Mouse (Mus musculus) forebrain, embryonic 10.5 days (tissue): Measurements from ENCODE around the gene Tbl1x. TPM values are rescaled to one million over a fixed set of nuclear protein-coding genes. Genes with fewer than 3 reads are reported as not detected.

Experiments used
- DNase-seq: peaks from one replicate; pipeline ENCODE4 v3.0.0-alpha.2; 2017; ENCODE audit warnings: low spot score; ENCODE audit errors: extremely low spot score
- H3K27ac ChIP-seq: fragments of 300-500 bp; sonication (generic); 2 replicates; pipeline ENCODE4 v1.5.1; 2016; ENCODE audit warnings: mild to moderate bottlenecking
- H3K27me3 ChIP-seq: fragments of 300-500 bp; sonication (generic); 2 replicates; pipeline ENCODE4 v1.6.1; 2016; ENCODE audit warnings: mild to moderate bottlenecking; ENCODE audit not compliant: poor library complexity, severe bottlenecking
- H3K36me3 ChIP-seq: fragments of 300-500 bp; sonication (generic); replicated peaks from 2 replicates; pipeline ENCODE4 v1.6.1; 2016; ENCODE audit warnings: mild to moderate bottlenecking, moderate library complexity
- H3K4me1 ChIP-seq: fragments of 300-500 bp; sonication (generic); 2 replicates; pipeline ENCODE4 v1.6.1; 2016
- H3K4me3 ChIP-seq: fragments of 300-500 bp; sonication (generic); 2 replicates; pipeline ENCODE4 v1.5.1; 2016; ENCODE audit warnings: mild to moderate bottlenecking, moderate library complexity
- H3K9me3 ChIP-seq: fragments of 300-500 bp; sonication (generic); 2 replicates; pipeline ENCODE4 v1.6.1; 2016; ENCODE audit warnings: mild to moderate bottlenecking, moderate library complexity
- WGBS: fragments of 180-500 bp; shearing (Covaris S2); methylation state at CpG from one replicate; pipeline ENCODE4 v1.1.7; 2016; 5-methylcytosine and 5-hydroxymethylcytosine counted together
- polyA plus RNA-seq: library from polyadenylated mRNA; unstranded; fragments of >200 nt; fragmentation: Nextera tagmentation; extraction: Ambion mirVana; gene quantifications from 2 replicates; pipeline ENCODE4 v1.2.1, GENCODE M21; 2016

Tbl1x gene
- polyA plus RNA-seq, 1 experiment from 2014 or later: 71.4 TPM

GRCm38 (mm10) chrX:77550388-77550787, 39.6 kb downstream of the Tbl1x start:
- Histone ChIP-seq H3K27ac (no peak overlapping the region), H3K27me3 (no peaks in the 10 kb centered on the region)
- DNase-seq: no peak

GRCm38 (mm10) chrX:77551306-77551705, 40.5 kb downstream of the Tbl1x start:
- 0 out of 2 replicates have a peak, but pooled peaks cover 3% of the 10 kb centered on the region for H3K36me3 ChIP-seq
- H3K27me3 ChIP-seq: no peaks in the 10 kb centered on the region
- no peak overlapping the region for H3K4me3 ChIP-seq
- DNase-seq: no peak
- H3K9me3 ChIP-seq: no peaks in the 10 kb centered on the region
- no peaks in the 10 kb centered on the region for H3K4me1 ChIP-seq
- H3K27ac ChIP-seq: no peak overlapping the region

More at GRCm38 (mm10) chrX:77550388-77550787, 39.6 kb downstream of the Tbl1x start:
- Histone ChIP-seq H3K4me1 (no peaks in the 10 kb centered on the region), H3K36me3 (0 out of 2 replicates have a peak, but pooled peaks cover 3% of the 10 kb centered on the region), H3K9me3 (no peaks in the 10 kb centered on the region), H3K4me3 (no peak overlapping the region)

DNA sequence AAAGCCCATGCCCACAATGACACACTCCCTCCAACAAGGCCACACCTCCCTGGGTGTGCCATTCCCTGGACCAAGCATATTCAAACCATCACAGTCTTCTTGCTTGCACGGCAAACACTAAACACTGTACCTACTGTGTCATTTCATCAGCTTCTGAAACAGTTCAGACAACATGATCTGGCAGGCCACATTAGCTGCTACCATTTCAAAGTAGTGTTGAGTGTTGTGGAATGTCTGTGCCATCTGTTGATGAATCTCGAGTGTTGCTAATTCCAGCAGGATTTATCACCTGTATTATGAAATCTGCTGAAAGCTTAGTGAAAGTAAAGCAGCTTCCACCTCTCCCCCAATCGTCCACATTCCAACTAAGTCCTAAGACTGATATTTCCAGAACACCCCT, 41.3 kb downstream of the Tbl1x start:
- Histone ChIP-seq H3K4me1 (no peaks in the 10 kb centered on the region), H3K4me3 (no peak overlapping the region), H3K27ac (no peak overlapping the region), H3K36me3 (0 out of 2 replicates have a peak, but pooled peaks cover 3% of the 10 kb centered on the region), H3K9me3 (no peaks in the 10 kb centered on the region), H3K27me3 (no peaks in the 10 kb centered on the region)
- DNase-seq: no peak
- 94% methylated on average over 3 of the region's 3 CpGs for WGBS

GRCm38 (mm10) chrX:77555985-77556384, 45.2 kb downstream of the Tbl1x start:
- Histone ChIP-seq H3K36me3 (peaks cover 20% of the 10 kb centered on the region), H3K4me1 (no peaks in the 10 kb centered on the region), H3K27ac (no peak overlapping the region), H3K9me3 (peaks cover 4% of the 10 kb centered on the region), H3K27me3 (no peaks in the 10 kb centered on the region), H3K4me3 (no peak overlapping the region)
- 75% methylated on average over 1 of the region's 1 CpGs for WGBS
- DNase-seq: no peak

- Histone ChIP-seq H3K27me3 (no peaks in the 10 kb centered on the region), H3K4me1 (no peaks in the 10 kb centered on the region)
- DNase-seq: no peak
Observed at GRCm38 (mm10) chrX:77559199-77559881, 48.5 kb downstream of the Tbl1x start.

GRCm38 (mm10) chrX:77563616-77564015, 52.8 kb downstream of the Tbl1x start:
- Histone ChIP-seq H3K4me1 (peaks cover 7% of the 10 kb centered on the region; the same call in 1 of the 2 replicates), H3K4me3 (no peak overlapping the region), H3K36me3 (peaks cover 28% of the 10 kb centered on the region), H3K27me3 (no peaks in the 10 kb centered on the region), H3K27ac (no peak overlapping the region), H3K9me3 (peaks cover 8% of the 10 kb centered on the region)
- DNase-seq: no peak
- 95% methylated on average over 2 of the region's 2 CpGs for WGBS

More at GRCm38 (mm10) chrX:77559199-77559881, 48.5 kb downstream of the Tbl1x start:
- Histone ChIP-seq H3K4me3 (no peak overlapping the region), H3K27ac (no peak overlapping the region), H3K9me3 (peaks cover 8% of the 10 kb centered on the region), H3K36me3 (peaks cover 28% of the 10 kb centered on the region)

GRCm38 (mm10) chrX:77566739-77567138, 55.9 kb downstream of the Tbl1x start:
- no peaks in the 10 kb centered on the region; the same call in 1 of the 2 replicates for H3K9me3 ChIP-seq
- no peak for DNase-seq
- H3K27me3 ChIP-seq: no peaks in the 10 kb centered on the region
- H3K27ac ChIP-seq: no peak overlapping the region
- 0 out of 2 replicates have a peak, but pooled peaks cover 3% of the 10 kb centered on the region for H3K36me3 ChIP-seq
- 79% methylated on average over 1 of the region's 1 CpGs for WGBS
- H3K4me3 ChIP-seq: no peak overlapping the region
- H3K4me1 ChIP-seq: peaks cover 9% of the 10 kb centered on the region; the same call in 1 of the 2 replicates

GRCm38 (mm10) chrX:77568013-77568412, 57.2 kb downstream of the Tbl1x start:
- DNase-seq: no peak
- Histone ChIP-seq H3K36me3 (0 out of 2 replicates have a peak, but pooled peaks cover 3% of the 10 kb centered on the region), H3K4me3 (no peak overlapping the region), H3K27me3 (no peaks in the 10 kb centered on the region), H3K27ac (no peak overlapping the region), H3K9me3 (no peaks in the 10 kb centered on the region; the same call in 1 of the 2 replicates), H3K4me1 (peaks cover 9% of the 10 kb centered on the region; the same call in 1 of the 2 replicates)
- 21% methylated on average over 2 of the region's 2 CpGs for WGBS

- Histone ChIP-seq H3K27ac (no peak overlapping the region), H3K9me3 (no peaks in the 10 kb centered on the region), H3K4me1 (peaks cover 2% of the 10 kb centered on the region; the same call in 1 of the 2 replicates), H3K36me3 (no peaks in the 10 kb centered on the region), H3K4me3 (no peak overlapping the region), H3K27me3 (no peaks in the 10 kb centered on the region)
- WGBS: 100% methylated on average over 1 of the region's 1 CpGs
- no peak for DNase-seq
Observed at GRCm38 (mm10) chrX:77573743-77574142, 62.9 kb downstream of the Tbl1x start.

- Histone ChIP-seq H3K9me3 (no peaks in the 10 kb centered on the region), H3K4me1 (no peaks in the 10 kb centered on the region), H3K27ac (no peak overlapping the region), H3K27me3 (no peaks in the 10 kb centered on the region), H3K36me3 (no peaks in the 10 kb centered on the region), H3K4me3 (no peak overlapping the region)
- WGBS: 90% methylated on average over 3 of the region's 3 CpGs
- no peak for DNase-seq
Observed at GRCm38 (mm10) chrX:77577108-77577507, 66.3 kb downstream of the Tbl1x start.

DNA sequence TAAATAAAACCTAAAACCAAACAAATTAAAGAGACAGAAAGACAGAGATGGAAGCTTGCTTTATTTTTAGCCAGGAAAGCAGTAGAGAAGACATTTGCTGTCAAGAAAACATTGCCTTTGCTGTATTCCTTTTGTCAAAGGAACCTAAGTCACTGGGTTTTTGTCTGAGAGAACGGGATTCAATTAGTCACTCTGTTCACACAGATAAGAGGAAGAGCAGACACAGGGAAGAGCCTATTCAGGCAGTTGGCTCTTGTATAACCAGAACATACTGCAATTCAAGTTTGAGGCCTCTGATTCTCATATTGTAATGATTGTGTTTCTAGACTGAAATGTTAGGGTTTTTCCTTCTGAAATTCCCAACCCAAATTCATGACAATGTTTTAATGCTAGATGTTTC, 67.4 kb downstream of the Tbl1x start:
- Histone ChIP-seq H3K4me3 (no peak overlapping the region), H3K27ac (no peak overlapping the region), H3K4me1 (no peaks in the 10 kb centered on the region), H3K36me3 (no peaks in the 10 kb centered on the region), H3K27me3 (no peaks in the 10 kb centered on the region), H3K9me3 (no peaks in the 10 kb centered on the region)
- WGBS: 34% methylated on average over 1 of the region's 1 CpGs
- no peak for DNase-seq

DNA sequence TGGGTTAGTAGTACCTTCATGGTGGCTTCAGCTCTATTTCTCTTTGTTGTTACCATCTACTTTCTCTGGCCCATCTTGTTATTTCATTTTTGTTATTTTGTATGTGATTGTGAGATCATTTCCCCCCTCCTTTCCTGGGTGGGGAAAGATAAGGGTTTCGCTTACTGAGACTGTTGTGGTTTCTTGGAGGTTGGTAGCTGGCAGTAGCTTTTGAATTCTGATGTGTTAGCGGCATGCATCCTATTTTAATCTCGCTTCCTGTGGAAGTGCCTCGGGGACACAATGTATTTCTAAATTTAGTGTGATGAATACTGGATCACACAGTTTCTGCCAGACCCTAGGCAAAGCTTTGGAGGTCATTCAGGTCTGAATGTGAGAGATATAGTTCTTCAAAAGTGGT, 69.2 kb downstream of the Tbl1x start:
- 87% methylated on average over 4 of the region's 4 CpGs for WGBS
- Histone ChIP-seq H3K27me3 (no peaks in the 10 kb centered on the region), H3K9me3 (no peaks in the 10 kb centered on the region), H3K4me3 (no peak overlapping the region), H3K4me1 (no peaks in the 10 kb centered on the region), H3K27ac (no peak overlapping the region), H3K36me3 (no peaks in the 10 kb centered on the region)
- DNase-seq: no peak

- Histone ChIP-seq H3K27me3 (no peaks in the 10 kb centered on the region), H3K4me3 (no peak overlapping the region), H3K9me3 (no peaks in the 10 kb centered on the region), H3K36me3 (no peaks in the 10 kb centered on the region), H3K4me1 (no peaks in the 10 kb centered on the region), H3K27ac (no peak overlapping the region)
- DNase-seq: no peak
- WGBS: 89% methylated on average over 2 of the region's 2 CpGs
Observed at GRCm38 (mm10) chrX:77585974-77586373, 75.2 kb downstream of the Tbl1x start.
